Comparison of ENCODE assay signal across 14 mouse cellular contexts in the genomic region with DNA sequence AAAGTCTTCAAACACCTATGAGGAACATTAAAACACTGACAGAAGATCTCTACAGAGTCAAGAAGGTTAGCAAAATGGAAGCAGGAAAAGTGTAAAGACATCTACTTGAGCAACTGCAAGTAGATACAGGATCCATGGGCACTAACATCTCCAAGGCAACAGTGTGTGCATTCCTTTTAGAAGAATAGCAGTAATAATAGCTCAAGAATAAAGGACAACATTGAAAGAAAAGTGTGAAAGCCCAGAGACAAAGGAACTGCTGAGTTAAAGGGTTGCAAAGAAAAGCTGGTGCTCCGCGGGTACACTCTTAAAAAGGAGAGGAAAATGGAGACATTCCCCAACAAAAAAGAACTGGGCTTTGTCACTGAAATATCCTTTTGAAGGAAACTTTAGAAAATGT.
"Had no signal": no experiment of that assay in that cellular context is flagged by ENCODE, and none has a peak within 500 bp of the region (broad histone marks: within the 10 kb centered on the region; RNA-seq: fewer than 3 reads in every experiment).

No protein-coding gene starts in this region.

- H3K27ac ChIP-seq: kidney, embryonic 15.5 days; left cerebral cortex, adult 2 months; limb, embryonic 10.5 days; liver, embryonic 15.5 days; midbrain, embryonic 13.5 days; stomach, postnatal 0 days had no signal

- DNase-seq: kidney, adult 2 months; kidney, postnatal 14 days; lung, adult 2 months; lung, postnatal 4 days; right cerebral cortex, postnatal 25 days; thymus, postnatal 4 days had no signal

- H3K27me3 ChIP-seq: kidney, embryonic 15.5 days; liver, embryonic 15.5 days; midbrain, embryonic 13.5 days had no signal

- H3K4me1 ChIP-seq: kidney, embryonic 15.5 days; limb, embryonic 10.5 days; liver, embryonic 15.5 days; midbrain, embryonic 13.5 days had no signal

- H3K9me3 ChIP-seq: kidney, embryonic 15.5 days; limb, embryonic 10.5 days; liver, embryonic 15.5 days; midbrain, embryonic 13.5 days had no signal

- H3K36me3 ChIP-seq: kidney, embryonic 15.5 days; limb, embryonic 10.5 days; liver, embryonic 15.5 days; midbrain, embryonic 13.5 days had no signal

- ATAC-seq: lung, postnatal 0 days; midbrain, embryonic 13.5 days had no signal

- H3K4me2 ChIP-seq: kidney, embryonic 15.5 days; liver, embryonic 11.5 days; liver, embryonic 15.5 days; midbrain, embryonic 13.5 days had no signal

- H3K4me3 ChIP-seq: kidney, embryonic 15.5 days; left cerebral cortex, adult 2 months; limb, embryonic 10.5 days; liver, embryonic 15.5 days; midbrain, embryonic 13.5 days had no signal

- H3K9ac ChIP-seq: kidney, embryonic 15.5 days; liver, embryonic 15.5 days; midbrain, embryonic 13.5 days had no signal
